Mouse (Mus musculus): Measurements from ENCODE around the gene 4930486L24Rik. TPM values are rescaled to one million over a fixed set of nuclear protein-coding genes. Genes with fewer than 3 reads are reported as not detected.

The 4930486L24Rik gene
- total and polyA plus RNA-seq, 3 experiments = not detected

DNA sequence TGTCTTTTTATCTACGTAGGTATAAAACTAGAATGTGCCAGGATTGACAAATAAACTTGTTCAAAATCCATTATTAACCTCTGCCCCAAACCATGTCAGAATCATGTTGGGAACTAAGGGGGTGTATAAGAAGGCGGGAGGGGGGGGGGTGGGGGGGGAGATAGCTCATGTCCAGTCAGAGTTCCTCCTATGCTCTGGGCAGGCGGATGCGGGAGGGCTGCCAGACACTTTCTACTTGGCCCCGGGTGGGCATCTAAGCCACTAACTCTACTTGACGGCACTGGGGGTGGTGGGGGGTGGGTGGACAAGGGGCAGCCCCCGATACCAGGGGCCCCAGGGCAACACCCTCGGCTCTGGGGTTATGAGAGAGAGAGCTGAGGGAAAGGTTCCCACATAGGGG lies 21.1 kb downstream of the 4930486L24Rik start:
- TF ChIP-seq MAZ (IDR thresholded peaks at IDR 0.05; ENCODE audit: low read depth, low read length) = no peak
- no peak for TF ChIP-seq MYC (IDR thresholded peaks at IDR 0.05; ENCODE audit: low read depth, low read length)
- TF ChIP-seq USF1 (IDR thresholded peaks at IDR 0.05; ENCODE audit: low read depth, low read length) = no peak
- TF ChIP-seq HCFC1 (IDR thresholded peaks at IDR 0.05; ENCODE audit: low read depth, low read length) = no peak
- H3K4me2 ChIP-seq (ENCODE audit: insufficient read depth, low read depth, poor library complexity, severe bottlenecking) = no peak overlapping the region
- in situ Hi-C loops (cut with MboI; ENCODE audit: low pct_ligation_motif_present, low pct_unique_long_range_greater_than_20kb, low sequenced_read_pairs) = no loop called here

DNA sequence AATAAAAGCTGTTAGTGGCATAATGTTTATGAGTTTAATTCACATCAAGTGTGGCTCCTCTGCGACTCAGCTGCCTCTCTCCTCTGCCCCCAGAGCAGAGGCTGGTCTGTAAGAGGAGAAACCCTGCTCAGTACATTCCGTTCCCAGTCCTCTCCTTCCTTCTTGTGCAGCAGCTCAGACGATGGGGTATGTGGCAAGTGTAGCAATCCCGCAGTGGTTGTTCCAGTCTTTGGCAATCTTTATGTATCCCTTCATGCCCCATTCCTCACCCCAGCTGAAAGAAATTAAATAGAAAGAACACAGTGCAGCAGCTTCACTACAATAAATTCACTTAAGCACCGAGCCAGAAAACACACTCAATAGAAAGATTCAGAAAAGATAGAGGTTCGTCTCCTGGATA lies 21.6 kb downstream of the 4930486L24Rik start:
- dilution Hi-C loops (cut with MboI; ENCODE audit: extremely low pct_ligation_motif_present, extremely low pct_unique_long_range_greater_than_20kb, low sequenced_read_pairs) = no loop called here
- H3K4me1 ChIP-seq (ENCODE audit: control insufficient read depth in 1 of 2, insufficient read depth in 2 of 2) = no peaks in the 10 kb centered on the region
- no peak for DNase-seq (ENCODE audit: extremely low read depth)
- no peaks in the 10 kb centered on the region for H3K36me3 ChIP-seq (replicated peaks in 1 of 2; ENCODE audit: control insufficient read depth in 1 of 2, insufficient read depth in 1 of 2, low read length in 1 of 2)
- no peaks in the 10 kb centered on the region for H3K79me2 ChIP-seq (replicated peaks; ENCODE audit: control insufficient read depth, extremely low read depth, insufficient read depth, poor library complexity, severe bottlenecking)
- no peak overlapping the region for H3K4me3 ChIP-seq (replicated peaks in 1 of 3; ENCODE audit: low read depth in 2 of 3, low read length in 2 of 3, poor library complexity in 1 of 3)
- TF ChIP-seq CHD2 (IDR thresholded peaks at IDR 0.05; ENCODE audit: low read length) (no peak), HCFC1 (IDR thresholded peaks at IDR 0.05; ENCODE audit: low read depth, low read length) (no peak), BHLHE40 (IDR thresholded peaks at IDR 0.05; ENCODE audit: low read depth, low read length) (no peak), EP300 (IDR thresholded peaks at IDR 0.05; ENCODE audit: low read length) (no peak), GABPA (IDR thresholded peaks at IDR 0.05; ENCODE audit: insufficient replicate concordance, low read depth, low read length) (no peak), MAX (IDR thresholded peaks at IDR 0.05; ENCODE audit: low read length) (no peak), PAX5 (IDR thresholded peaks at IDR 0.05; ENCODE audit: low read length) (no peak), MAZ (IDR thresholded peaks at IDR 0.05; ENCODE audit: low read depth, low read length) (no peak), POLR2A (IDR thresholded peaks at IDR 0.05; ENCODE audit: low read depth, low read length) (no peak), POLR2AphosphoS2 (IDR thresholded peaks at IDR 0.05; ENCODE audit: low read depth, low read length) (no peak)
- no peaks in the 10 kb centered on the region for H3K27me3 ChIP-seq (replicated peaks)
- in situ Hi-C loops (cut with MboI; ENCODE audit: low pct_ligation_motif_present, low pct_unique_long_range_greater_than_20kb, low sequenced_read_pairs) = no loop called here
- no peak overlapping the region for H3K27ac ChIP-seq (ENCODE audit: insufficient read depth, low read depth)
- H3K9ac ChIP-seq (ENCODE audit: insufficient read depth, low read depth) = no peak overlapping the region
- peaks cover 35% of the 10 kb centered on the region for H3K9me3 ChIP-seq (replicated peaks; ENCODE audit: low read length)
- no peak overlapping the region for H3K4me2 ChIP-seq (ENCODE audit: insufficient read depth, low read depth, poor library complexity, severe bottlenecking)

More for the DNA sequence above, 21.1 kb downstream of the 4930486L24Rik start:
- H3K4me1 ChIP-seq (ENCODE audit: control insufficient read depth in 1 of 2, insufficient read depth in 2 of 2) = no peaks in the 10 kb centered on the region
- dilution Hi-C loops (cut with MboI; ENCODE audit: extremely low pct_ligation_motif_present, extremely low pct_unique_long_range_greater_than_20kb, low sequenced_read_pairs) = no loop called here
- no peak for DNase-seq (ENCODE audit: extremely low read depth)
- no peak overlapping the region for H3K9ac ChIP-seq (ENCODE audit: insufficient read depth, low read depth)
- no peaks in the 10 kb centered on the region for H3K36me3 ChIP-seq (replicated peaks in 1 of 2; ENCODE audit: control insufficient read depth in 1 of 2, insufficient read depth in 1 of 2, low read length in 1 of 2)
- H3K27ac ChIP-seq (ENCODE audit: insufficient read depth, low read depth) = no peak overlapping the region
- H3K79me2 ChIP-seq (replicated peaks; ENCODE audit: control insufficient read depth, extremely low read depth, insufficient read depth, poor library complexity, severe bottlenecking) = no peaks in the 10 kb centered on the region
- peaks cover 40% of the 10 kb centered on the region for H3K9me3 ChIP-seq (replicated peaks; ENCODE audit: low read length)
- no peak overlapping the region for H3K4me3 ChIP-seq (replicated peaks in 1 of 3; ENCODE audit: low read depth in 2 of 3, low read length in 2 of 3, poor library complexity in 1 of 3)
- H3K27me3 ChIP-seq (replicated peaks) = no peaks in the 10 kb centered on the region

DNA sequence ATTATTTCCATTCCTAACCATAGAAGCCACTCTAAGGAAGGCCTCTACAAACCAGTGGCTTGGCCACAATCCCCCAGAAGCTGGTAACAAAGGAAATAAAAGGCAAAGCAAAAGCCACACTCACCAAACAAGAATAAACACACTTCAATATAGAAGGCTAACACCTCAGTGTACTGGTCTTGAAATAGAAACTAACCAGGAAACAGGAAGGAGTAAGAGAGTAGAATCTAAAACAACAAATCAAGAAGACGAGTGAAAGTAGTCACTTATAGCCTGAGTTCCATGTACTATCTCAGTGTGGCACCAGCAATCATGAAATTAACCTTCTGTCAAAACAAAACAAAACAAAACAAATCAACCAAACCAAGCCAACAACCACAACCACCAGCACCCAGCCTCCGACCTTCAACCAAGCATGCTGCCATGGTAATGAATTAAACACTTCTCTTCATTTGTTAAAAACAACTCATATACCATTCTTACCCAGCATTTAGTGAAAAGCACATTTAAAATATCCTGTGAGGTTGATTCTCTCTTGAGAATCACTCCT lies 24.8 kb downstream of the 4930486L24Rik start:
- Histone ChIP-seq H3K36me3 (replicated peaks in 1 of 2; ENCODE audit: control insufficient read depth in 1 of 2, insufficient read depth in 1 of 2, low read length in 1 of 2) (no peaks in the 10 kb centered on the region), H3K4me2 (ENCODE audit: insufficient read depth, low read depth, poor library complexity, severe bottlenecking) (no peak overlapping the region), H3K27ac (ENCODE audit: insufficient read depth, low read depth) (no peak overlapping the region), H3K9ac (ENCODE audit: insufficient read depth, low read depth) (no peak overlapping the region), H3K79me2 (replicated peaks; ENCODE audit: control insufficient read depth, extremely low read depth, insufficient read depth, poor library complexity, severe bottlenecking) (no peaks in the 10 kb centered on the region), H3K4me3 (replicated peaks in 1 of 3; ENCODE audit: low read depth in 2 of 3, low read length in 2 of 3, poor library complexity in 1 of 3) (no peak overlapping the region), H3K27me3 (replicated peaks) (no peaks in the 10 kb centered on the region), H3K9me3 (replicated peaks; ENCODE audit: low read length) (peaks cover 30% of the 10 kb centered on the region), H3K4me1 (ENCODE audit: control insufficient read depth in 1 of 2, insufficient read depth in 2 of 2) (no peaks in the 10 kb centered on the region)
- TF ChIP-seq TCF12 (IDR thresholded peaks at IDR 0.05; ENCODE audit: low read depth, low read length) (no peak), RAD21 (IDR thresholded peaks at IDR 0.05; ENCODE audit: low read depth, low read length) (no peak), E2F4 (IDR thresholded peaks at IDR 0.05; ENCODE audit: insufficient replicate concordance, low read depth, low read length) (no peak), MAZ (IDR thresholded peaks at IDR 0.05; ENCODE audit: low read depth, low read length) (no peak)
- dilution Hi-C loops (cut with MboI; ENCODE audit: extremely low pct_ligation_motif_present, extremely low pct_unique_long_range_greater_than_20kb, low sequenced_read_pairs) (no loop called here), in situ Hi-C loops (cut with MboI; ENCODE audit: low pct_ligation_motif_present, low pct_unique_long_range_greater_than_20kb, low sequenced_read_pairs) (no loop called here)
- DNase-seq (ENCODE audit: extremely low read depth) = no peak

All from CH12.LX (cell line).